Mouse (Mus musculus) liver, adult 2 months (tissue): ENCODE measurements at regions not wholly inside any gene's neighbourhood (a gene's known extent, or its start where the extent isn't known, plus 50 kb on each side); places are given as distances from the start of the nearest gene placed in this dataset.

Experiments
- DNase-seq: peaks from one replicate; pipeline ENCODE4 v3.0.0-alpha.2; 2011; ENCODE audit warnings: low read depth, low spot score; ENCODE audit errors: extremely low read depth
- H3K27ac ChIP-seq: fragments of 200-500 bp; replicated peaks from 2 replicates; pipeline ENCODE4 v1.5.1; 2012; ENCODE audit warnings: low read depth, mild to moderate bottlenecking, control low read depth, inconsistent platforms, low read length; ENCODE audit not compliant: insufficient read depth
- H3K27me3 ChIP-seq: fragments of 200-500 bp; 2 replicates; pipeline ENCODE4 v1.6.1; 2012; ENCODE audit warnings: mild to moderate bottlenecking, moderate library complexity, low read length, inconsistent platforms; ENCODE audit not compliant: control insufficient read depth, insufficient read depth
- H3K36me3 ChIP-seq: fragments of 200-500 bp; 2 replicates; pipeline ENCODE4 v1.6.1; 2012; ENCODE audit warnings: low read length, inconsistent platforms; ENCODE audit not compliant: control insufficient read depth, insufficient read depth
- H3K4me1 ChIP-seq: fragments of 200-500 bp; 2 replicates; pipeline ENCODE4 v1.6.1; 2011; ENCODE audit warnings: low read length; ENCODE audit not compliant: control insufficient read depth, insufficient read depth
- H3K4me3 ChIP-seq: fragments of 200-500 bp; 2 replicates; pipeline ENCODE4 v1.5.1; 2011; ENCODE audit warnings: low read depth, mild to moderate bottlenecking, control low read depth, low read length, moderate library complexity; ENCODE audit not compliant: insufficient read depth
- H3K79me2 ChIP-seq: fragments of 200-500 bp; 2 replicates; pipeline ENCODE4 v1.6.1; 2012; ENCODE audit warnings: inconsistent platforms, mild to moderate bottlenecking, low read length, moderate library complexity; ENCODE audit not compliant: control insufficient read depth, insufficient read depth
- H3K9ac ChIP-seq: fragments of 200-500 bp; 2 replicates; pipeline ENCODE4 v1.6.1; 2012; ENCODE audit warnings: low read depth, mild to moderate bottlenecking, control low read depth, inconsistent platforms, low read length
- CTCF ChIP-seq: fragments of 200-500 bp; IDR thresholded peaks from 2 replicates; pipeline ENCODE4 v1.5.1; 2011; ENCODE audit warnings: low read depth, low read length, control low read depth
- POLR2A ChIP-seq: fragments of 200-500 bp; IDR thresholded peaks from 2 replicates; pipeline ENCODE4 v1.6.1; 2011; ENCODE audit warnings: low read length, control low read depth; ENCODE audit not compliant: insufficient read depth; ENCODE audit errors: extremely low read depth
- WGBS: fragments of 180-500 bp; shearing (Covaris S2); methylation state at CpG from one replicate; pipeline ENCODE4 v1.1.7; 2018; 5-methylcytosine and 5-hydroxymethylcytosine counted together

DNA sequence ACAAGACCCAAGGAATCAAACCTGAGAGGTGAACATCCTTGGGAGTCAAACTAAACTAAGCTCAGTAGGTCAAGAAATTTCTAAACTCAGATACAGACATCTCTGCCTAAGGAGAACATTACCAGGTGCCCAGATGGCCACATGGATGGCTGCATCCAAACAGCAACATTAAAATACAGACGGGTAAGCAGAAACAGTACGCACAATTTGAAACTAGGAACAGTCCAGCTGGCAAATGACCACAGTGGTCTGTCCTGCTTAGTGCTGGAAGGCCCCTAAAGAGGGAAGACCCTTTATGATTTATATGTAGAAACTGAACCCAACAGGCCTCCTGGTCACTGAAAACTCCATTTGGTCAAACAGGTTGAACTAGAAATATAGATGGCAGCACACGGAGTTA, 1579.8 kb downstream of the Fstl5 start:
- WGBS, result 97% methylated on average over 3 of the region's 3 CpGs
- Histone ChIP-seq H3K27me3 (no peaks in the 10 kb centered on the region), H3K27ac (no peak overlapping the region), H3K36me3 (no peaks in the 10 kb centered on the region), H3K4me3 (no peak overlapping the region), H3K79me2 (no peaks in the 10 kb centered on the region), H3K4me1 (no peaks in the 10 kb centered on the region), H3K9ac (no peak overlapping the region)
- TF ChIP-seq POLR2A, result no peak
- no peak for TF ChIP-seq CTCF
- no peak for DNase-seq
